Mouse (Mus musculus) erythroblast, embryonic 14.5 days (primary cell): ENCODE data around the gene Rbfox3.

ENCODE experiments used
- GATA1 ChIP-seq: IDR thresholded peaks from 2 replicates; pipeline ENCODE4 v1.6.1; 2012; ENCODE audit warnings: low read length, inconsistent platforms, mixed read lengths
- TAL1 ChIP-seq: IDR thresholded peaks from 3 replicates; pipeline ENCODE4 v1.6.1; 2012; ENCODE audit warnings: low read length, inconsistent platforms, mixed read lengths

DNA sequence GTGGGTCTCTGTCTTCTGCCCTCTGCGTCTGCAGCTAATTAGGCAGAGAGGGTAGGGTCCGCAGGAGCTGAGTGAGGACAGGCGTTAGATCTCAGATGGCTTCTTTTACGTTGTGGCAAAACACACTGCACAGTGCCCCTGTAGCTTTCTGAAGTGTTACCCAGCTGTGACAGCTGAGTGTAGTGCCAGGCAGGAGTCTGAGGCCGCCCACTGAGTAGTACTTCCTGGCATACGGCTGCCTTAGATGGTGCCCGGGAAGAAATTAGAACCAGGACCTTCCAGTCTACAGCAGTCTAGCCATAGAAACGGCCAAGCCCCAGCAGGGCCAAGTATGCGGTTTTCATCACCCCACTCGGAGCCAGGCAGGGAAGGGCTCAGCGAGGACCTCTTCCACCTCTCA is 426.1 kb downstream of the Rbfox3 start:
- TF ChIP-seq TAL1 (no peak), GATA1 (no peak)
